Mouse (Mus musculus): ENCODE measurements around the gene Sqstm1.

DNA sequence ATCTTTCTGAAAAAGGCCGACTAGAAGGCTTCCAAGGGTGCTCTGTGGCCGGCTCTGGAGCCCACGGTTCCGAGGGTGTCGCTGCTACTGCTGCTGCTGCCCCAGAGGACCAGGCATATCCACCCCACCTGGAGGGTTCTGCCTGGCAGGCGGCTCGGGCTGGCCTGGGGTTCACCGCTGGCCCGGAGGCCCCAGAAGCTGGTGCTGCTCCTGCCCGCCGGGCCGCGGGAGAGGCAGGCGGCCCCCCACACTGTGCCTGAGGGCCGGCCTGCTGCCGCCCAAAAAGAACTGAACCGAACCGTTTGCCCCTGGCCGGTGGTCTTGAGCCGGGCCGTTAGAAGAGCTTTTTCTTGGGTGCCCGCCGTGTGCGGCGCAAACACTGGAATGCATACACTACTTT, 24.0 kb upstream of the Sqstm1 start:
- TF ChIP-seq POLR2A (IDR thresholded peaks at IDR 0.05; ENCODE audit: insufficient read depth, low read depth, low read length) = no peak
- TF ChIP-seq CTCF (IDR thresholded peaks at IDR 0.05) = no peak
- TF ChIP-seq EP300 (IDR thresholded peaks at IDR 0.05; ENCODE audit: insufficient read depth, low read depth, low read length) = no peak
